Mouse (Mus musculus): ENCODE measurements around the gene Mis18a. TPM values are rescaled to one million over a fixed set of nuclear protein-coding genes. Genes with fewer than 3 reads are reported as not detected.

Mis18a gene
- 23.4 and 31.1 TPM in 2 replicates for polyA plus RNA-seq (2012; rRNA removed)
- polyA plus RNA-seq (2014; fragmentation: Nextera tagmentation; extraction: Ambion mirVana) = 46.7 and 52.9 TPM in 2 replicates

DNA sequence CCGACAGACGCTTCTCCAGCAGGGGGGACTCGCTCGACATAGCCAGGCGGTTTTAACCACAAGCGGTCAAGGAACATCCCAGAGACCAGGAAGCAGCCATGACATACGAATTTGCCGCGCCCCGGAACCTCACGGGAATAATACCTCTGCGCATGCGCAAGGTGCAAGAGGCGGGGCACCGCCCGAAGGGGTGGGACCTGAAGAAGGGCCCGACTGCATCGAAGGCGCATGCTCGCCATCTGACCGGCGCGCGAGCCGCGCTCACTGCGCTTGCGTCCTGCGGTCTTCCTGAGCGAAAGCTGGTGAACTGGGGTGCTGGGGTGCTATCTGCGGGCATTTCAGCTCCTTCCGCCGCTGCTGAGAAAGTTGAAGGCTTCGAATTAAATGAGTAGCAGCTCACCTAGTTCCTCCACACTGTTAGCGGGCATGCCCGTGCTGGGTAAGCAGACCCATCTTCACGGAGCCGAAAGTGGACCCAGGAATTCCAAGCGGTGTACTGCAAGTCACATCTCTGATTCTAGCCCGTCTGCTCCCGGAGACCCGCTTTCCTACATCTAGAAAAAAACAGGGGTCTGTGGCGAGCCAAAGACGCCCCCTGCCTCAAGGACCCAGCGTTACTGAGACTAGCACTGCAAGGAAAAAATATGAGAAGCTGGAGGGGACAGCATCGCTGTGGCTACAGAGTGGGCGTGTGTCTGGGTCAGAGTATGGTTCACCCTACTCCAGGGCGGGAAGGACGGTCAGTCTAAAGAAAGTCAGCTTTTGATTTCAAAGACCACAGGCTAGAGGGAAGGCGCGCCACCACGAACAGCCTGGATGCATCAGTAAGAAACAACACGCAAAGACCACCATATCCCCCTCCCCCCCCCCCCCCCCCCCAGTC lies at the start of gene Mis18a:
Gene Mis18a (minus strand): TSS at position 172 of the 883 bp plus-strand sequence.
- Histone ChIP-seq H3K9ac (replicated peaks) (peak within 1 kb of the TSS; percentile 90), H3K4me1 (replicated peaks; ENCODE audit: control insufficient read depth in 2 of 2, insufficient read depth in 2 of 2, low read length in 1 of 2) (peaks cover 10 to 16% of the 10 kb centered on the region in 2 experiments), H3K36me3 (replicated peaks; ENCODE audit: control insufficient read depth, insufficient read depth, low read depth) (peaks cover 10% of the 10 kb centered on the region), H3K27me3 (ENCODE audit: control insufficient read depth, insufficient read depth, low read length) (no peaks in the 10 kb centered on the region), H3K27ac (peak within 1 kb of the TSS; percentile 61), H3K4me3 (ENCODE audit: insufficient read depth in 1 of 2, low read depth in 2 of 2, low read length in 2 of 2) (peak within 1 kb of the TSS; percentile 88 to 95), H3K4me2 (ENCODE audit: low read depth) (peak within 1 kb of the TSS; percentile 95), H3K9me3 (ENCODE audit: control insufficient read depth, low read length) (no peaks in the 10 kb centered on the region; the same call in 1 of the 2 replicates)
- no peak for TF ChIP-seq CTCF (IDR thresholded peaks at IDR 0.05; ENCODE audit: low read depth)
- no peak for TF ChIP-seq EP300 (IDR thresholded peaks at IDR 0.05; ENCODE audit: low read depth)
- peak; percentile 96 for ATAC-seq (ENCODE audit: insufficient read depth)
- under 1% methylated on average over 53 of the region's 53 CpGs for WGBS (ENCODE audit: insufficient replicate concordance)
- DNase-seq (ENCODE audit: low read depth in 3 of 3, low spot score in 3 of 3) = peak; percentile 88 to 92 (median 90)

DNA sequence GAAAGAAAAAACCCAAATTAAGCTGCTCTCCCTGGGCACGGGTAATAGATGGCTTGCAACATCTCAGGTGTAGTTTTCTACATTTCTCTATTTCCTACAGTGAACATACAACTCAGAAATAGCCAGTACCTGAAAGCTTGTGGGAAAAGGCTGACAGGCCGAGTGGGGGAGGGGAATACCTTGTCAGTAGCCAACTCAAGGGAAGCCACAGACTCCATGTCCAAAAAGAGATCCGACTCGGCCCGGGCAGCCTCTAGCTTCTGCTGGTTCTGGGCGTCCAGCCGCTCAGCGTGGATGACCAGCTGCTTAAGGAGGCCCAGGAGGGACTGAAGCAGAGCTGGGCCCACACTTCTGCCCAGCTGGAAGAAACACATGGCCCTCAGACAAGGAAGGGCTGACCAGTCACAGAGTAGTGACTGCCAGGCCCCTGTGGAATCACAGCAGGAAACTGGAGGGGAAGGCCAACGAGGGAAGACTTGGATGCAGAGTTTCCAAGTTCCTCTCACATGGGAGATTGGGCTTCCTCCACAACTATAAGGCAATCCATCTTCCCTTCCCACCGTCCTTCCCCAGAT lies 48.8 kb upstream of the Mis18a start:
- Histone ChIP-seq H3K4me3 (ENCODE audit: insufficient read depth in 1 of 2, low read depth in 2 of 2, low read length in 2 of 2) (no peak overlapping the region), H3K9me3 (ENCODE audit: control insufficient read depth, low read length) (no peaks in the 10 kb centered on the region), H3K36me3 (replicated peaks; ENCODE audit: control insufficient read depth, insufficient read depth, low read depth) (peaks cover 14% of the 10 kb centered on the region), H3K9ac (replicated peaks) (no peak overlapping the region), H3K27ac (no peak overlapping the region), H3K4me2 (ENCODE audit: low read depth) (no peak overlapping the region), H3K4me1 (replicated peaks; ENCODE audit: control insufficient read depth in 2 of 2, insufficient read depth in 2 of 2, low read length in 1 of 2) (no peaks in the 10 kb centered on the region), H3K27me3 (ENCODE audit: control insufficient read depth, insufficient read depth, low read length) (no peaks in the 10 kb centered on the region)
- TF ChIP-seq EP300 (IDR thresholded peaks at IDR 0.05; ENCODE audit: low read depth) (no peak), CTCF (IDR thresholded peaks at IDR 0.05; ENCODE audit: low read depth) (no peak)
- ATAC-seq (ENCODE audit: insufficient read depth) = no peak
- no peak for DNase-seq (ENCODE audit: low read depth in 3 of 3, low spot score in 3 of 3)
- WGBS (ENCODE audit: insufficient replicate concordance) = 71% methylated on average over 10 of the region's 10 CpGs

DNA sequence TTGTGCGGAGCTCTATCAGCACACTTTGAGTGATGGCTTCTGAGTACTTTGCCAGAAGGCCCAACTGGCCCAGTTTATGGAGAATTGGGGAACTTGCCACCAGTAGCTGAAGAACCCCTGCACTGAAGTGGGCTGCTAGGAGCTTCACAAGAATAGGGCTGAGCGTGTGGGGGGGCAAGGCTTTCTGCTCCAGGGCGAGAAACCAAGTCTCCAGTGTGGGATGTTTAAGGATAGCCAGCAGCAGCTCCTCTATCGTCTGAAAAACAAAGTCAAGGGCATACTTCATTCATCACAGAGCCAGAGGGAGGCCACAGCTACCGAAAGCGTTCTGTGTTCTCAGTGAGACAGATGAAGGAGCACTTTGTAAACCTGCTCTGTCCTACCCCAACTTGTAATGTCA lies 47.4 kb upstream of the Mis18a start:
- no peak overlapping the region for H3K4me3 ChIP-seq (ENCODE audit: insufficient read depth in 1 of 2, low read depth in 2 of 2, low read length in 2 of 2)
- DNase-seq (ENCODE audit: low read depth in 3 of 3, low spot score in 3 of 3) = no peak
- no peaks in the 10 kb centered on the region for H3K9me3 ChIP-seq (ENCODE audit: control insufficient read depth, low read length)
- peaks cover 14% of the 10 kb centered on the region for H3K36me3 ChIP-seq (replicated peaks; ENCODE audit: control insufficient read depth, insufficient read depth, low read depth)
- no peaks in the 10 kb centered on the region for H3K27me3 ChIP-seq (ENCODE audit: control insufficient read depth, insufficient read depth, low read length)
- TF ChIP-seq CTCF (IDR thresholded peaks at IDR 0.05; ENCODE audit: low read depth) (no peak), EP300 (IDR thresholded peaks at IDR 0.05; ENCODE audit: low read depth) (no peak)
- WGBS (ENCODE audit: insufficient replicate concordance) = 82% methylated on average over 6 of the region's 6 CpGs
- no peak overlapping the region for H3K9ac ChIP-seq (replicated peaks)
- H3K27ac ChIP-seq = no peak overlapping the region
- ATAC-seq (ENCODE audit: insufficient read depth) = no peak
- H3K4me1 ChIP-seq (replicated peaks; ENCODE audit: control insufficient read depth in 2 of 2, insufficient read depth in 2 of 2, low read length in 1 of 2) = no peaks in the 10 kb centered on the region
- no peak overlapping the region for H3K4me2 ChIP-seq (ENCODE audit: low read depth)

DNA sequence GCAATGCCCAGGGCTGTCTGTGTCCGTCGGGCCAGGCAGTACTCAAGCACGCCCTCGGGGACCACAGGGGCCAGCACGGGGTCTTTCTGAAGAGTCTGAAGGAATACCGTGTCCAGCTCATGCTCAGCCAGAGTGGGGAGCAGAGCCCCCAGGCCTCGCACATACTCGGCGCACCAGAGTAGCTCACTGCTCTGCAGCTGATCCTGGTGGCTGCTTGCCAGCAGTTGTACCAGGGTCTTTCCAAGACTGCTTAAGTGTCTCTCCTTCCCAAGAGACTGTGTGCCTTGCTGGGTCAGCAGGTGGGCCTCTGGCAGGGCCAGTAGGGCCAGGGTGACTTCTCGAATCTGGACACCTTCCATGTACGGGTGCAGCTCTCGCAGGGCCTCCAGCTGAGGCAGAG lies 47.0 kb upstream of the Mis18a start:
- Histone ChIP-seq H3K36me3 (replicated peaks; ENCODE audit: control insufficient read depth, insufficient read depth, low read depth) (peaks cover 15% of the 10 kb centered on the region), H3K4me3 (ENCODE audit: insufficient read depth in 1 of 2, low read depth in 2 of 2, low read length in 2 of 2) (no peak overlapping the region), H3K9me3 (ENCODE audit: control insufficient read depth, low read length) (no peaks in the 10 kb centered on the region), H3K4me1 (replicated peaks; ENCODE audit: control insufficient read depth in 2 of 2, insufficient read depth in 2 of 2, low read length in 1 of 2) (no peaks in the 10 kb centered on the region), H3K4me2 (ENCODE audit: low read depth) (no peak overlapping the region), H3K27ac (no peak overlapping the region), H3K9ac (replicated peaks) (no peak overlapping the region), H3K27me3 (ENCODE audit: control insufficient read depth, insufficient read depth, low read length) (no peaks in the 10 kb centered on the region)
- no peak for ATAC-seq (ENCODE audit: insufficient read depth)
- DNase-seq (ENCODE audit: low read depth in 3 of 3, low spot score in 3 of 3) = no peak
- TF ChIP-seq CTCF (IDR thresholded peaks at IDR 0.05; ENCODE audit: low read depth) = no peak
- no peak for TF ChIP-seq EP300 (IDR thresholded peaks at IDR 0.05; ENCODE audit: low read depth)
- WGBS (ENCODE audit: insufficient replicate concordance) = 81% methylated on average over 12 of the region's 12 CpGs

DNA sequence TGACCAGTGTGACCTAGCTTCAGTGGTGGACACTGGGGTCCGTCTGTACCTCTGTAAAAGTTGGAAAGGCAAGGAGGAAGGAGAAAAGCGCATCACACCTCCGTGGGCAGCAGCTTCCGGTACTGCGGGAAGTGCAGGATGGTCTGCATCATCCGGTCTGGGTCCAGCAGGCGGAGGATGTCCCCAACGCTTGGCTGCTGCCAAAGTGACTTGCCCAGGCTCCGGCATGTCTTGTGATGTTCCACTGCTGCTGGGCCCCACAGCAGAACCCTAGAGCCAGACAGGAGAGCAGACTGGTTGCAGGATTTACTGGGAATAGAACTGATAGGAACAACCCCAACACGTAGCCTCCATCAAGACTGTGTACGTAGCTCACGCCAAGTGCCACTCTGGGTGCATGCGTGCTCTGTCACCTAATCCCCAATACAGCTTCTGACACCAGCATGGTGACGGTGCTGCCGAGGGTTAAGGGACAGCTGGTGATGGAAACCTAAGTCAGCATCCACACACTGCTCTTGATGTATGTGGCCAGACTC lies 39.8 kb upstream of the Mis18a start:
- WGBS (ENCODE audit: insufficient replicate concordance) = 84% methylated on average over 15 of the region's 15 CpGs
- no peak for TF ChIP-seq EP300 (IDR thresholded peaks at IDR 0.05; ENCODE audit: low read depth)
- no peak for TF ChIP-seq CTCF (IDR thresholded peaks at IDR 0.05; ENCODE audit: low read depth)

More for the DNA sequence above, 39.8 kb upstream of the Mis18a start:
- peaks cover 0 to under 1% of the 10 kb centered on the region in 2 experiments; a peak in 1 of 4 replicates for H3K4me1 ChIP-seq (replicated peaks; ENCODE audit: control insufficient read depth in 2 of 2, insufficient read depth in 2 of 2, low read length in 1 of 2)
- H3K9me3 ChIP-seq (ENCODE audit: control insufficient read depth, low read length) = no peaks in the 10 kb centered on the region
- H3K27ac ChIP-seq = no peak overlapping the region
- ATAC-seq (ENCODE audit: insufficient read depth) = no peak
- no peak overlapping the region for H3K9ac ChIP-seq (replicated peaks)
- H3K27me3 ChIP-seq (ENCODE audit: control insufficient read depth, insufficient read depth, low read length) = no peaks in the 10 kb centered on the region
- no peak overlapping the region for H3K4me2 ChIP-seq (ENCODE audit: low read depth)
- H3K4me3 ChIP-seq (ENCODE audit: insufficient read depth in 1 of 2, low read depth in 2 of 2, low read length in 2 of 2) = no peak overlapping the region
- H3K36me3 ChIP-seq (replicated peaks; ENCODE audit: control insufficient read depth, insufficient read depth, low read depth) = peaks cover 9% of the 10 kb centered on the region
- no peak for DNase-seq (ENCODE audit: low read depth in 3 of 3, low spot score in 3 of 3)
